Mouse (Mus musculus): Measurements from ENCODE around the gene Zfp493. TPM values are rescaled to one million over a fixed set of nuclear protein-coding genes. Genes with fewer than 3 reads are reported as not detected.
"Not testable (repeated sequence)": the region's sequence is repeated elsewhere in the genome, so short reads cannot be mapped to it uniquely, and the experiment has no call there.

The Zfp493 gene
- polyA plus RNA-seq, 1 experiment from 2014 or later: 3.7 TPM

DNA sequence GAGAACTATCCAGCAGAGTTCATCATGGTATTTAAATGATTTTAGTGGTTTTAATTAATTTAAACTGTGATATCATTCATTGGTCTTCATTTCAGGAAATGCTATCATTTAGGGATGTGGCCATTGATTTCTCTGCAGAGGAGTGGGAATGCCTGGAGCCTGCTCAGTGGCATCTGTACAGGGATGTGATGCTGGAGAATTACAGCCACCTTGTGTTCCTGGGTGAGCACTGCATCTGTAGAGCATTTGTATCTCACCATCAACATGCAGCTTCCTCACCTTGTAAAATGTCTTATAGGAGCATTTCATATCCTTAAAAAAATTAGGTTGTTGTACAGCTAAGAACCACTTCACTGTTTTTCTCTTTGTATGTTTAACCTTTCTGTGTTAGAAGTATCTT, 53.6 kb downstream of the Zfp493 start:
- H3K9me3 ChIP-seq (ENCODE audit: control insufficient read depth, low read length); H3K4me1 ChIP-seq (ENCODE audit: control insufficient read depth, insufficient read depth, low read length); ATAC-seq (ENCODE audit: low FRiP score, low TSS enrichment); H3K27me3 ChIP-seq (ENCODE audit: control insufficient read depth, insufficient read depth, low read length); H3K27ac ChIP-seq (ENCODE audit: low read depth, low read length); H3K4me2 ChIP-seq (replicated peaks; ENCODE audit: low read depth, low read length); H3K9ac ChIP-seq (ENCODE audit: low read depth, low read length); H3K4me3 ChIP-seq (ENCODE audit: low read length); H3K36me3 ChIP-seq (ENCODE audit: control insufficient read depth, insufficient read depth, low read length): not testable (repeated sequence)

Other genes starting within 250 kb of the Zfp493 start
- gene Zfp748, start 225.9 kb upstream of the Zfp493 start, polyA plus RNA-seq (2014; fragmentation: Nextera tagmentation; extraction: Ambion mirVana): 15.2 and 17.7 TPM in 2 replicates
- gene Zfp729b, start 170.0 kb upstream of the Zfp493 start, polyA plus RNA-seq (2014; fragmentation: Nextera tagmentation; extraction: Ambion mirVana): 4.5 and 5.0 TPM in 2 replicates
- gene Gm49345, start 141.9 kb upstream of the Zfp493 start, polyA plus RNA-seq (2014; fragmentation: Nextera tagmentation; extraction: Ambion mirVana): not detected in 2 replicates
- gene Zfp729a, start 141.9 kb upstream of the Zfp493 start, polyA plus RNA-seq (2014; fragmentation: Nextera tagmentation; extraction: Ambion mirVana): 3.6 and 5.7 TPM in 2 replicates
- 9.6 and 11.2 TPM in 2 replicates for gene Zfp738, start 92.6 kb upstream of the Zfp493 start, polyA plus RNA-seq (2014; fragmentation: Nextera tagmentation; extraction: Ambion mirVana)
- 4.3 and 5.6 TPM in 2 replicates for gene Zfp65, start 50.5 kb upstream of the Zfp493 start, polyA plus RNA-seq (2014; fragmentation: Nextera tagmentation; extraction: Ambion mirVana)
- gene Zfp85, start 24.5 kb upstream of the Zfp493 start, polyA plus RNA-seq (2014; fragmentation: Nextera tagmentation; extraction: Ambion mirVana): 7.1 and 7.6 TPM in 2 replicates
- gene Zfp273, start 34.0 kb downstream of the Zfp493 start, polyA plus RNA-seq (2014; fragmentation: Nextera tagmentation; extraction: Ambion mirVana): 7.3 and 8.8 TPM in 2 replicates
- gene Gm10037, start 51.4 kb downstream of the Zfp493 start, polyA plus RNA-seq (2014; fragmentation: Nextera tagmentation; extraction: Ambion mirVana): 2.6 and 2.7 TPM in 2 replicates
- not detected in 2 replicates for gene BC048507, start 83.6 kb downstream of the Zfp493 start, polyA plus RNA-seq (2014; fragmentation: Nextera tagmentation; extraction: Ambion mirVana)